Mouse (Mus musculus): Measurements from ENCODE around the gene Ogfod2.

DNA sequence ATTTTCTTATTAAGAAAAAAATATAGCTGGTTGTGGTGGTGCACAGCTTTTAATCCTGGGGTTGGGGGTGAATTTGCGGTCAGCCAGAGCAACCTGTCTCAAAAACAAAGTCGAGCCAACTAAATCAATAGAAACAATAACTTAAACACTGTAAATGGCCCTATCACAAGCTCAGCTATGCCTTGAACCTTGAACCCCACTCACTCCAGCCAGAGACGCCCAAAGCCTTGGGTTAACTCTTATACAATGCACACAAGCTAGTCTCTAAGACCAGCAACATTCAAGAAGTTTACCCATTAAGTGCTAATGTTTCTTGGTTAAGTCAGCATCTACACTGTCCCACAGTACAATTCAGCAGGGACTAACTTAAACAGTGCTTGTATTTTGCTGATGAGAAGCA lies 42.4 kb upstream of the Ogfod2 start:
- TF ChIP-seq GATA1 (IDR thresholded peaks at IDR 0.05; ENCODE audit: low read length) (no peak), TAL1 (IDR thresholded peaks at IDR 0.05; ENCODE audit: low read length) (no peak)
